Mouse (Mus musculus) cerebellum, adult 2 months (tissue): ENCODE data around the gene Hnrnpa2b1.

Experiments
- CTCF ChIP-seq: fragments of 200-500 bp; IDR thresholded peaks from 2 replicates; pipeline ENCODE4 v1.5.1; 2011; ENCODE audit warnings: low read depth, mild to moderate bottlenecking, control low read depth, low read length, moderate library complexity, borderline replicate concordance; ENCODE audit not compliant: insufficient read depth
- POLR2A ChIP-seq: fragments of 200-500 bp; IDR thresholded peaks from 2 replicates; pipeline ENCODE4 v1.6.1; 2011; ENCODE audit warnings: low read length, control low read depth, borderline replicate concordance; ENCODE audit not compliant: insufficient read depth

DNA sequence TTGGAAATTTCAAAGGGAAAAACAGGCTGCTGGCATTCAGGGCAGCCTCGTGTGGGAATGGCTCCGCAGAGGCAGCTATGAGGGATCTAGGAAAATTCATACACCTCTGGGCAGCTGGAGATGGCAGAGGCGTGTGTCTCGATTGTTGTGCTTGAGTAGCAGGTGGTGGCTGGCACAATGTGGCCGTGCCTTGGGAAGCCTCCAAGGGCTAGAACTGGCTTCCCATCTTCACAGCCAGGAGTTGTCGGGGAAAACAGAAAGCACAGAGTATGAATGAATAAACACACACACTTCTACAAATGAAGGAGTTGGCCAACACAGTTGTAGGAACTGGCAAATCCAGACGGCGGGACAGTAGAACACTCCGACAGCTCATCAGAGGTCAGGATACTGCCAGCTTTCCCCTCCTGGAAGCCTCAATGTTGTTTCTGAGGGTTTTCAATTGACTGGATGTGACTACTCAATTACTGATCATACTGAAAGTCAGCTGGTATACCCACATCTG, 30.8 kb downstream of the Hnrnpa2b1 start:
- no peak for TF ChIP-seq CTCF
- no peak for TF ChIP-seq POLR2A
